Mouse (Mus musculus): ENCODE results near the gene Thsd4.
A peak's percentile ranks its signal among the peaks of the same experiment; 100 is the strongest.

Thsd4 gene

GRCm38 (mm10) chr9:60454406-60455076 is 67.3 kb downstream of the Thsd4 start:
- DNase-seq = peak; percentile 91

DNA sequence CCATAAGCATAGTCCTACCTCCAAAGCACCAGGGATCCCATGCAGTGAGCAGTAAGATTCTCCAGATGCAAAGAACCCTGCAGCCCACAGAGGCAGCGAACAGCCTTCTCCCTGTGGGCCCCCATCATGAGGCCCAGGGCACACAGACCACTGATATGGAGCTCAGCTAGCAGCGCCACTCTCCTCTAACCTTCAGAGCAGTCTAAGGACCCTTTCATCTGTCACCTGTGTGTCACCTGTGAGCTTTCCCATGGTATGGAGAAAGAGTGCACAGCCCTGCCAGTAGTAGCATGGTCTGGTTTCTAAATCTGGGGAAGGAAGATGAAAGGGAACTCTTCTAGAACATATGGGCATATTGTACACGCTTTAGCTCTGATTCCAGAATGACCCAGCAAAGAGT is 72.3 kb downstream of the Thsd4 start:
- no peak for DNase-seq

DNA sequence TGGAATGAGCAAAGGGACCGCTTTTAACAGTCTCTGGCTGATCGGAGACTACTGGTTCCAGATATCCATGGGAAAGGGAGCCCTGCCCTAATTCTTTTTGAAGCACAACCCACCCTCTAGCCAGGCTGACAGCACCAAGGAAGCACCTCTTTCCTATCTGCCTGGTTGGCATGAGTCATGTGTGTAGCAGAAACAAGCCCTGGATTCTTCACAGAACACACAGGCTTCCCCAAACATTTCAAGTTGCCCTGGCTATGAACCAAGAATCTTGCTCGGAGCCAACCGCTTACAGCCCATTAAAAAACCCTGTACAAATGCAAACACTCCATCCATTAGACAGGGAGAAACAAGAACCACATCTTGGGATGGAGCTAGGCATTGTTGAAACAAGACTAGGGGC is 76.0 kb downstream of the Thsd4 start:
- DNase-seq = no peak

DNA sequence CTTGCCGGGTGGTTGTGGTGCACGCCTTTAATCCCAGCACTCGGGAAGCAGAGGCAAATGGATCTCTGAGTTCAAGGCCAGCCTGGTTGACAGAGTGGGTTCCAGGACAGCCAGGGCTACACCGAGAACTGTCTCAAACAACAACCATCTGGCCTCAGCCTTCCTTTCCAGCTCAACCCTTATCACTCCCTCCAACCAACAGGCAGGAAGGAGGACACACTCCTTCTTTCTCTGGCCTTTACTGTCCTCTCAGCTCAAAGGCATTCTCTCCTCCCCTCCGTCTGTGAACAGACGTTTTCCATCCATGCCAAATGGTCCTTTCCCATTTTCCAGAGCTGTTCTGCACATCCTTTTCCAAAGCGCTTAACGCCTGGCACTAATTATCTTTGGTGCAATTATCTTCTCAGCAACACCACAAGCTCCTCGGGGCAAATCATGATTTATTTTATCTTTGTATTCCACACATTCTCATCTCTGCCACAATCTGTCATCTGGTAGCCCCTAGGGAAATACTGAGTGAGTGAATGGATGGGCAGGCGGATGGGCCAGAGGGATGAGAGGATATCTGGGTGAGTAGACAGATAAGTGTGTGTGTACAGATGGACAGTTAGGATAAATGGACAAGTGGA is 80.5 kb downstream of the Thsd4 start:
- no peak for DNase-seq

GRCm38 (mm10) chr9:60440506-60440905 is 81.3 kb downstream of the Thsd4 start:
- DNase-seq = no peak

DNA sequence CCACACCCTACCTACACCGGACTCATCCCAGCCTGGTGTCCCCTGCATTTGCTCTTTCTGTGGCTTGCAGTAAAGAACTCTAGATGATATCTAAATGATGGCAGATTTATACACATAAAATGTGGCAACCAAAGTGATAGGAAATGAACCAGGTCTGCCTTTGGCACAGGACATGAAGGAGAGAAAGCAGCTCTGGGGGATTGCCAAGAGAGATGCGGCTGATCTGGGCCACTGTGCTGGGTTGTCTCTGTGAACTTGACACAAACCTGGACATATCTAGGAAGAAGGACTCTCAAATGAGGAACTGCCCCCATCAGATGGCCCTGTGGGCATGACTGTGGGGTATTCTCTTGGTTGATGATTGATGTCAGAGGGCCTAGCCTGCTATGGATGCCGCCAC is 85.6 kb downstream of the Thsd4 start:
- no peak for DNase-seq

DNA sequence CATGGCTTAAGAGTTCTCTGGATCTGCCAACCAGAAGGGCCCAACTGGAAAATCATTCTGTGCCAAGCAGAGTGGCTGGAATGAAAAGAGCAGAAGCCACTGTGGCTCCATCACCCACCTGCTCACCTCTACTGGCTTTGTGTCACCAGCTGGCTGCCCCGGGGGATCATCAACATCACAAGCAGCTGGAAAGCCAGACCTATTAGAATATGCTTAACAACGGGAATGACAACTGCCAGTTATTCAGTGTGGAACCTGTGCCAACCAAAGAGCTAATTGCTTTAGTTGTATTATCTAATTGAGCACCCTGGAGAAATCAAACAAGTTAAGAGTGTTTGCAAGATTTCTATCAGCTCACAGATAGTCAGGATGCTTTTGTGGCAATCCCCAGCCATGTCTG is 87.8 kb downstream of the Thsd4 start:
- DNase-seq = no peak

- DNase-seq = no peak
Measured at GRCm38 (mm10) chr9:60431924-60432323, 89.9 kb downstream of the Thsd4 start.

DNA sequence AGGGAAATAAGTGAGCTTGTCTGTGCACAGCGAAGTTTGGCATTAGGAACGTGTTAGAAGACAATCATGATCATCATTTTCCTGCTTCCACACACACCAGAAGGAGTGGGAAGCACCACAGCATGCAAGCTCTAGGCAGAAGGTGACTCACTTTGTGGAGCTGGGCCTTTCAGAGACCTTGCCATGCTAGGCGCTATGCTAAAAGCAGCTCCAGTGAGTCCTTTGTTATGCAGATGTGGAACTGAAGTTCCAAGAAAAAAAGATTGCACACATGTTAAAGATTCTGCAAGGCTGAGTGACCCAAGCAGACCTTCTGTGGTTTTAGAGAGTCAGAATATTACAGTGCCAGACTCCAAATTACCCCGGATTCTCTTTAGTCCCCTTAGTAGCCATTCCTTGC is 91.8 kb downstream of the Thsd4 start:
- DNase-seq = no peak

DNA sequence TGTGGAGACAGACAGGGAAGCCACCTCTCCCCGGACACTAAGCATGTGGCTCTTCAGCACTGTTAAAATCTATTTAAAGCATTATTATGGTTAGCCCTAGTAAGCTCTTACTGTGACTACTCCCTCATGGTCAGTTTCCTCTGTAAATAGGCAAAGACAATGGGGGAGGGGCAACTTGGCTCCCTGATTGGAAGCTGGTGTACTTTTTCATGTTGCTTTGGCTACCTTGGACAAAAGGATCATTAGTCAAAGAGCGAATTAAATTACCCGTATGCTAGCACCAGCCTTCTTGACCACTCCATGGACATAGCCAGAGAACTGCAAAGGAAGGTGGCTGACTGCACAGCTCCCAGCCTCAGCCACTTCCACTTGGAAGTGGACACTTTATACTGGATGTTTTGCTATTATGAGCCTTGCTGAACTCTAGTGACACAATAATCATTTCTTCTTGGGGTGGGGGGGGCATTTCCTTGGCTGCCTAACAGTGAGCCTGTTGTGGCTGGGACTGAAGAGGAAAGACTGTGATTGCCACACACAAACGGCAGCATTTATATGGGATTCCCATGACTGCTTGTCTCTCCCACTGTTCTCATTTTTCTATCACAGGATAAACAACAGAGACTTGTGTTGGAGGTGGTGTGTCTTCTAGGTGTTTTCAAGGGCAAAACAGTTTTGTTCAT is 107.6 kb downstream of the Thsd4 start:
- no peak for DNase-seq

DNA sequence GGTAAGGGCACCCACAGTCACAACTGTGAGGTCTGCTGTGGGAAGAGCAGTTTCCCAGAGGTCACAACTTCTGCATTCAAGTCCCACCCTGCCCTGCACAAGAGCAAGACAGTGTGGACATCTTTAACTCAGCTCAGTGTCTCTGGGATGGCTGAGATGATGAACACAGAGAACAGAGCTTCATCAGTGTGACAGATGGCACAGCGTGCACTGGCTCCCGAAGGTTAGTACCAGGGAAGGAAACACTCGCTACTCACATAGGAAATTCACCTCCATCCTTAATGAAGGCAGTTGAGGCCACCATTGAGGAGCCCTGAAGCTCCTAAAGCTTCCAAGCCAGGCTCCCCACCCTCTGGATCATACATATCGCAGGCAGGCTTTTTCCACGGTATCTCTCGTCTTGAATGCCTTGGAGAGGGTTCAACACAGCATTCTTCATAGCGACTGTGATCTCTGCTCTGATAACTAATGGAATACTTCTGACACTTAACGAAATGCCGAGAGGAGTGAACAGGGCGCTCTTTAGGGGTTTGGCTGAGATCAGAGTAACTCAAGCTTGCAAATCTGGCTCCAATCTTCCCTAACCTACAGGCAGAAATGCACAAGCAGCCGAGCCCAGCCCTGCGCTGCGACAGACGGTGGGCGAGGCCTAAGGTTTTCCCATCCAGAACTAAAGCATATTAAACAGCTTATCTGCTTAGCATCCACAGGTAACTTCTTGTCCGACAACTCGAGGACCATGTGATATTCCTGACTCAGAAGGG is 110.8 kb downstream of the Thsd4 start:
- no peak for DNase-seq

GRCm38 (mm10) chr9:60407374-60407773 is 114.5 kb downstream of the Thsd4 start:
- DNase-seq = peak; percentile 89

DNA sequence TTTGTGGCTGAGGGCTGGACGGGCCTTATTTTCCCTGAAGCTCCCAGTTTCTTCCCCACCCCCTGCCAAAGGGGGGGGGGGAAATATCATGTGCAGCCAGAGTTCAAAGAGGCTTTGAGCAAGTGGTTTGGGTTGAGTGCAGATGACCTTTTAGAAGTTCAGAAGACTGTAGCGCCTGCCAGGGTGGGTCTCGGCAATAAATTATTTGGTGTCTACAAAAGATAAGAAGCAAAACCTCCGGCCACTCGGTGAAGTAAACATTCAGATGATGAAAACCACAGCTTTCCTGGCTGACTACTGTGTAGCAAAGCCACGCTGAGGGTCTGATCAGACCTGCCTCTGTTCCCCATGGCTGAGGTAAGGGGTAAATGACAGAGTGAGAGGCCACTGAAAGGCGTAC is 116.1 kb downstream of the Thsd4 start:
- no peak for DNase-seq

GRCm38 (mm10) chr9:60402681-60403080 is 119.2 kb downstream of the Thsd4 start:
- no peak for DNase-seq

DNA sequence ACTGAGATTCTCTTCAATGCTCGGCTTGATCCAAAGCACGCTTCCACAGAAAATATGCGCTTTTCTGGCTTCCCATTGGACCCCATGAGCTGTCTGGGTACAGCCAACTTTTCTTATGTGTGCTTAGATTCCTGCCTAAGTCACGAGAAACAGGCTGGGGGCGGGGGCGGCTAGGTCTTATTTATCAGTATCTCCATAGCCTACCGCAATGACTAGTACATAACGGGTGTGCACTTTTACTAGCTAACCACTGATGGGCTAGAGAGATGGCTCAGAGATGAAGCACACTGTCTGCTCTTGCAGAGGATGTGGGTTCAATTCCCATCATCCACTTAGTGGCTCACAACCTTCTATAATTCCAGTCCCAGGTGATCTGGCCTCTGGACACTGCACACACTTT is 121.8 kb downstream of the Thsd4 start:
- DNase-seq = no peak

DNA sequence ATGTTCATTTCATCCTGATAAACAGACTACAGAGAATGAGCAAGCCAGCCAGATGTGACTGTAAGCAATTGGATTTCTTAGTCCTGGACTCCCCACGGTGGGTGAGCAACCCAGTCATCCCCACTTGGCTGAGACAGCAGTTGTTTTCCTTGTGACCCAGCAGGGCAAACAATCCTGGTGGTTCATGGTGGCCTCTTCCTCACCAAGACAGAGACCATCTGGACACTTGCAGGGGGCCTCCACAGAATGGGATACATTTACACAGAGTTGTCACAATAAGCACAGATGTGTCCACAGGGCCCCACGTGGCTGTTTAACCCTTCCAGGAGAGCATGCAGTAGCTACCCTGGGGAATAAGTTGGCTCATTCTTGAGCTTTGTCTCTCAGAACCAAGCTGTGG is 123.8 kb downstream of the Thsd4 start:
- no peak for DNase-seq

- no peak for DNase-seq
Measured at GRCm38 (mm10) chr9:60396096-60396495, 125.8 kb downstream of the Thsd4 start.

GRCm38 (mm10) chr9:60392916-60393315 is 128.9 kb downstream of the Thsd4 start:
- DNase-seq = no peak

DNA sequence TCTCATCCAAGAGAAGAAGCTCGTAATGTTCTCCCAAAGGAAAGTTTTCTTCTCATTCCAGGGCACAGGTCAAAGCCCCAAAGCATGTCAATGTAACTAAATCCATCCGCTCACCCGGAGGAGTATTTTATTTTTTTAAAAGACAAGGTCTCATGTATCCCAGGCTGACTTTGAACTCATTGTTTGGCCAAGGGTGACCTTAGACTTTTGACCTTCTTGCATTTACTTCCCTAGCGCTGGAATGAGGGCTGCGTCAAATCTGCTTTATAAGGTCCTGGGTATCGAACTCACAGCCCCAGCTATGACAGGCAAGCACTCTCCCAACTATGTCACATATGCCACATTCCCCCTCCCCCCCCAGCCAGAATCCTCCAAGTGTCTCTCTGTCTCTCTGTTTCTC is 137.1 kb downstream of the Thsd4 start:
- DNase-seq = no peak

DNA sequence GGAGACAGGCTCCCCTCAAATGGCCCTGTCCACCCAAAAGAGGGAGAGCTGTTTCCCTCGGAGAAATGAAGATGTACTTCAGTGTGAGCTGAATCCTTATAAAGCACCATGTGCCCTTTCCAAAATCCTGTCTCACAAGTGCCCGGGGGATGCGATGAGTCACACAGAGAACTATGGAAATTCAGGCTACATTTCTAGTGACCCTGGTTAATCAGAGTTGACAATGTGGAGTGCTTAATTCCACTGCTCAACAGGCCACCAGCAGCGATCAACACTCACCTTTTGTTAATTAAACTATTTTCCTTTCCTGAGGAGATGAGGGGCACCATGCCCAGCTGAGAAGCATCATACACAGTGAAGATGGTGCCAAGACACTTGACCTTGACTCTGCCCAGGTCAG is 138.9 kb downstream of the Thsd4 start:
- DNase-seq = no peak

DNA sequence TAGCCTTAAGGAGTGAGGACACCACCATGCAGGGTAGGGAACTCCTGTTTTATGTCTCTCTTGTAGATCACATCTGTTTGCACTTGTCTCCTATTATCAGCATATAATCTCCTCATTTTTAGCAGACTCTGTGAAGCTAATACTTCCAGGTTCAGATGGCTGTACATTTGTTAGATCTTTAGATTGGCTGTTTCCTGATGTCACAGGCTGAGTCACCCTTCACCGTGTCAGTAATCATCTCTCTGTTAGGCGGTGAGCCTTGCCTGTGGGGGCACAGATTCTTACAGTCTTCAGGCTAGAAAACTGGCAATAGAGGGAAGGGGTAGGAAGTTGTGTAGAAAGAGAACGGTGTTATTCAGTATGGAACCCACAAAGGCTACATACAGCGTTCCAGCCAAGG is 139.3 kb downstream of the Thsd4 start:
- DNase-seq = no peak

DNA sequence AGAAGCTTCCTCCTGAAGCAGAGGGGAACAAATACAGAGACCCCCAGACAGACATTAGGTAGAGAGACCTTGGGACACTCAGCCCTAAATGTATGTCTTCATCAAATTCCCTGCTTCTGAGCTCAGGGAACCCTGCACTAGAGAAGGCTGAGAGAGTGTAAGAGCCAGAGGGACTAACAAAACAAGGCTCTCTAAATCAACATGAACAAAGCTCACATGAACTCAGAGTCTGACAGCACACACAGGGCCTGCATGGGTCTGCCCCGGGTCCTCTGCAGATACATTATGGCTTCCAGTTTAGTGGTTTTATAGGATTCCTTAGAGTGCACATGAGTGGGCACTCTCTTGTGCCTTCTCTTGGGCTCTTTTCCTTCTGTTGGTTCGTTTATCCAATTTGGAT is 140.8 kb downstream of the Thsd4 start:
- DNase-seq = no peak

GRCm38 (mm10) chr9:60380550-60380949 is 141.3 kb downstream of the Thsd4 start:
- DNase-seq = no peak

DNA sequence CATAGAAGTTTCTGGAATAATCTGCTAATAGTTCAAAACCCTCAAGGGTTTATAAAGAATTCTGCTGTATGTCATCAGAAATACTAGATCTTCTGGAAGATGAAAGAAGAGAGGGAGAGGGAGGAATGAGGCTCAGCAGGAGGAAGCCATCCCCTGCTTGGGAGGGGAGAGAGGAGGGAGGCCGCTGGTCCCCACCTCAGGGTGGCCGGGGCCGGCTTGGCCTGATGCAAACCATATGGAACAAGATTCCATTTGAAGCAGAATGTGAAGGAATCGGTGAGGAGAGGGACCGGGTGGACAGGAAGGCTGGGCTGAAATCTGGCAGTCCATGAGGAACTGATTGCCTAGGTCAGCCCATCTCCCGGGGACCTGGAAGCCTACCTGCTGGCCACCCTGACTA is 143.6 kb downstream of the Thsd4 start:
- DNase-seq = no peak

Measured in heart, adult 11 months (tissue).